Mouse (Mus musculus) hindbrain, embryonic 11.5 days (tissue): Measurements from ENCODE around the gene Ehd1. TPM values are rescaled to one million over a fixed set of nuclear protein-coding genes. Genes with fewer than 3 reads are reported as not detected.

Experiments
- ATAC-seq: fragments of 200-750 bp; cut with Nextera tagmentation; 2 replicates; pipeline ENCODE4 v1.8.0; 2017; ENCODE audit warnings: mild to moderate bottlenecking, moderate TSS enrichment, moderate library complexity; ENCODE audit not compliant: low FRiP score
- DNase-seq: peaks from one replicate; pipeline ENCODE4 v3.0.0-alpha.2; 2015; ENCODE audit warnings: low spot score
- H3K27ac ChIP-seq: fragments of 300-500 bp; sonication (generic); 2 replicates; pipeline ENCODE4 v1.5.1; 2014; ENCODE audit warnings: mild to moderate bottlenecking, low read depth, low read length
- H3K27me3 ChIP-seq: fragments of 300-500 bp; sonication (generic); 2 replicates; pipeline ENCODE4 v1.6.1; 2014; ENCODE audit warnings: mild to moderate bottlenecking, low read length, moderate library complexity, mixed read lengths; ENCODE audit not compliant: control insufficient read depth, insufficient read depth
- H3K36me3 ChIP-seq: fragments of 300-500 bp; sonication (generic); 2 replicates; pipeline ENCODE4 v1.6.1; 2014; ENCODE audit warnings: mild to moderate bottlenecking, low read length, moderate library complexity, mixed read lengths; ENCODE audit not compliant: control insufficient read depth, insufficient read depth
- H3K4me1 ChIP-seq: fragments of 300-500 bp; sonication (generic); replicated peaks from 2 replicates; pipeline ENCODE4 v1.6.1; 2014; ENCODE audit warnings: low read length, mixed read lengths; ENCODE audit not compliant: control insufficient read depth, insufficient read depth
- H3K4me2 ChIP-seq: fragments of 300-500 bp; sonication (generic); replicated peaks from 2 replicates; pipeline ENCODE4 v1.6.1; 2014; ENCODE audit warnings: mild to moderate bottlenecking, low read depth, low read length
- H3K4me3 ChIP-seq: fragments of 300-500 bp; sonication (generic); 2 replicates; pipeline ENCODE4 v1.5.1; 2014; ENCODE audit warnings: low read depth, low read length
- H3K9ac ChIP-seq: fragments of 300-500 bp; sonication (generic); 2 replicates; pipeline ENCODE4 v1.6.1; 2014; ENCODE audit warnings: low read depth, low read length
- H3K9me3 ChIP-seq: fragments of 300-500 bp; sonication (generic); 2 replicates; pipeline ENCODE4 v1.6.1; 2016; ENCODE audit warnings: low read length; ENCODE audit not compliant: control insufficient read depth
- WGBS: fragments of 180-500 bp; shearing (Covaris S2); extraction: QIAGEN DNeasy Blood & Tissue Kit; methylation state at CpG from one replicate; pipeline ENCODE4 v1.1.7; 2014; 5-methylcytosine and 5-hydroxymethylcytosine counted together
- polyA plus RNA-seq: library from polyadenylated mRNA; unstranded; fragments of >200 nt; fragmentation: Nextera tagmentation; extraction: Ambion mirVana; gene quantifications from 2 replicates; pipeline ENCODE4 v1.2.1, GENCODE M21; 2014

The Ehd1 gene
- polyA plus RNA-seq, 1 experiment from 2014 or later: 67.4 TPM

GRCm38 (mm10) chr19:6243226-6243625 lies 33.3 kb upstream of the Ehd1 start:
- Histone ChIP-seq H3K9me3 (no peaks in the 10 kb centered on the region), H3K36me3 (no peaks in the 10 kb centered on the region), H3K27me3 (no peaks in the 10 kb centered on the region), H3K9ac (no peak overlapping the region), H3K27ac (no peak overlapping the region), H3K4me1 (peaks cover 6% of the 10 kb centered on the region), H3K4me2 (no peak overlapping the region), H3K4me3 (no peak overlapping the region)
- no peak for DNase-seq
- ATAC-seq: no peak
- WGBS: 85% methylated on average over 5 of the region's 5 CpGs

DNA sequence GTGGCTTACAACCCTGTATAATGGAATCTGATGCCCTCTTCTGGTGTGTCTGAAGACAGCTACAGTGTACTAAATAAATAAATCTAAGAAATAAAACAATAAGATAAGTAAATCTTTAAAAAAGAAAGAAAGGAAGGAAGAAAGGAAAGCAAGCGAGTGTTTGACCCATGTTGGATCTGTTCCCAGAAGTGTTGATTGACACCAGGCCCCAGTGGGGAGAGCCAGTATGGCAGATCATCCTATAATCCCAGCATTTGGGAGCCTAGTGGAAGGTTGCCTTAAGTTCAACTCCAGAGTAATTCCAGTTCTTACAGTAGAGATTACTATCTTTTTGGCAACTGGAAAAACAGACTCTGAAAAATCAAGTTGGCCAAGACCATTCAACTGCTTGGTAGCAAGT lies 30.7 kb upstream of the Ehd1 start:
- ATAC-seq (no peak), DNase-seq (no peak)
- Histone ChIP-seq H3K4me1 (peaks cover 6% of the 10 kb centered on the region), H3K9me3 (no peaks in the 10 kb centered on the region), H3K36me3 (no peaks in the 10 kb centered on the region), H3K27ac (no peak overlapping the region), H3K27me3 (no peaks in the 10 kb centered on the region), H3K9ac (no peak overlapping the region), H3K4me3 (no peak overlapping the region), H3K4me2 (no peak overlapping the region)
- WGBS: 94% methylated on average over 1 of the region's 1 CpGs

DNA sequence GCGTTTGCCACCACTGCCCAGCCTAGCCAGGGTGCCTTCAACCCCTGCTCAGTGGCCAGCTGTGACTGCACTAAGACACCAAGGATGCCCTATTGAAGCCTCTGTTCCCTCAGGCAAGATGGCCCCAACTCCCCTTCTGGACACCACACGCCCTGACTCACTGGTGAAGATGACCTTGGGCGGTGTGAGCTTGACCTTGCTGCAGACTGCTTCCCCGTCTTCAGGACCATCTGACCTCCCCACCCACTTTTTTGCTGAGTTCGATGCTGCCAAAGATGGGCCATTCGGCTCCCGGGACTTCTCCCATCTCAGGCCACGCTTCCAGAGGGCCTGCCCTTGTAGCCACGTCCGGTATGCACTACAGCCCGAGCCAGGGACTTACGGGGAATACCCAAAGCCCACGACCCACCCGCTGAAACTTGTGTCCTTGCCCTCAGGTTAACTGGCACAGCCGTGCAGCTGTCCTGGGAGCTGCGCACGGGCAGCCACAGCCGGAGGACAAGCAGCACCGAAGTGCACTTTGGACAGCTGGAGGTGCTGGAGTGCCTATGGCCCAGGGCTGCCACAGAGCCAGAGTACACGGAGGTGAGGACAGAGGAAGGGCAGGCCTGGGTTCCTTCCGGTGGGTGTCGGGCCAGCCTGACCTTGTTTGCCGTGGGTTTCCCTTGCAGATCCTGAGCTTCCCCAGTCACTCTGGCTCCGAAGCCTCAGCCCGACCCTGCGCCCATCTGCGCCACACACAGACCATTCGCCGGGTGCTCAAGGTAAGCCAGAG lies 28.8 kb upstream of the Ehd1 start:
- no peak overlapping the region for H3K4me2 ChIP-seq
- H3K27me3 ChIP-seq: no peaks in the 10 kb centered on the region
- DNase-seq (no peak), ATAC-seq (no peak)
- WGBS: 95% methylated on average over 29 of the region's 29 CpGs
- no peak overlapping the region for H3K27ac ChIP-seq
- no peaks in the 10 kb centered on the region for H3K36me3 ChIP-seq
- no peaks in the 10 kb centered on the region for H3K4me1 ChIP-seq
- H3K9ac ChIP-seq: no peak overlapping the region
- H3K9me3 ChIP-seq: no peaks in the 10 kb centered on the region
- no peak overlapping the region for H3K4me3 ChIP-seq

DNA sequence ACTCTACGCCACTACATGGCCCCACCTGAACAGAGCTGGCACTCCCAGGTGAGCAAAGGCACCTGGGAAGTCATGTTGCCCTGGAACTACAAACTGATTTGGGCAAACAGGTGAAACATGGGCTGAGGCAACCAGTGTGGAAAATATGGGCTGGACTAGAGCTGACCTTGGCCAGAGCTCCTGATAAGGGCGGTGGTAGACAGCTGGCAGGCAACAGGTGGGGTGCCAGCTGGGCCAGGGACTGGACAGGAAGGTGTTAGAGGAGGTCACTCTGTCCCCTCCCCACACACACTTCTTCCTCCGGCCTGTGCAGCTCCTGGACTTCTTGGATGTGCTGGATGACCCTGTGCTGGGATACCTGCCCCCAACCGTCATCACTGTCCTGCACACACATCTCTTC lies 23.5 kb upstream of the Ehd1 start:
- DNase-seq (no peak), ATAC-seq (no peak)
- Histone ChIP-seq H3K9ac (no peak overlapping the region), H3K27ac (no peak overlapping the region), H3K27me3 (no peaks in the 10 kb centered on the region), H3K4me2 (no peak overlapping the region), H3K4me3 (no peak overlapping the region), H3K36me3 (peaks cover 2% of the 10 kb centered on the region; the same call in 1 of the 2 replicates), H3K4me1 (no peaks in the 10 kb centered on the region), H3K9me3 (no peaks in the 10 kb centered on the region)
- 94% methylated on average over 4 of the region's 4 CpGs for WGBS

- peak; percentile 31 for DNase-seq
Measured at GRCm38 (mm10) chr19:6260428-6260827, 16.1 kb upstream of the Ehd1 start.

GRCm38 (mm10) chr19:6260946-6261345 lies 15.6 kb upstream of the Ehd1 start:
- no peaks in the 10 kb centered on the region for H3K27me3 ChIP-seq
- WGBS: 85% methylated on average over 4 of the region's 4 CpGs
- H3K4me2 ChIP-seq: no peak overlapping the region
- peaks cover 7% of the 10 kb centered on the region; the same call in 1 of the 2 replicates for H3K36me3 ChIP-seq
- no peaks in the 10 kb centered on the region for H3K4me1 ChIP-seq
- no peak overlapping the region for H3K4me3 ChIP-seq
- ATAC-seq: no peak
- H3K9ac ChIP-seq: no peak overlapping the region
- H3K9me3 ChIP-seq: no peaks in the 10 kb centered on the region
- no peak overlapping the region for H3K27ac ChIP-seq
- no peak for DNase-seq

More at GRCm38 (mm10) chr19:6260428-6260827, 16.1 kb upstream of the Ehd1 start:
- Histone ChIP-seq H3K27me3 (no peaks in the 10 kb centered on the region), H3K36me3 (peaks cover 7% of the 10 kb centered on the region; the same call in 1 of the 2 replicates), H3K4me1 (no peaks in the 10 kb centered on the region), H3K4me3 (no peak overlapping the region), H3K27ac (no peak overlapping the region), H3K4me2 (no peak overlapping the region), H3K9ac (no peak overlapping the region), H3K9me3 (no peaks in the 10 kb centered on the region)
- ATAC-seq: no peak
- WGBS: 78% methylated on average over 2 of the region's 2 CpGs

GRCm38 (mm10) chr19:6261379-6261778 lies 15.1 kb upstream of the Ehd1 start:
- no peak for ATAC-seq
- no peak overlapping the region for H3K4me2 ChIP-seq
- no peaks in the 10 kb centered on the region for H3K4me1 ChIP-seq
- no peak overlapping the region for H3K4me3 ChIP-seq
- WGBS: 94% methylated on average over 14 of the region's 14 CpGs
- no peaks in the 10 kb centered on the region for H3K9me3 ChIP-seq
- H3K9ac ChIP-seq: no peak overlapping the region
- no peaks in the 10 kb centered on the region for H3K27me3 ChIP-seq
- DNase-seq: no peak
- H3K36me3 ChIP-seq: peaks cover 7% of the 10 kb centered on the region; the same call in 1 of the 2 replicates
- no peak overlapping the region for H3K27ac ChIP-seq

DNA sequence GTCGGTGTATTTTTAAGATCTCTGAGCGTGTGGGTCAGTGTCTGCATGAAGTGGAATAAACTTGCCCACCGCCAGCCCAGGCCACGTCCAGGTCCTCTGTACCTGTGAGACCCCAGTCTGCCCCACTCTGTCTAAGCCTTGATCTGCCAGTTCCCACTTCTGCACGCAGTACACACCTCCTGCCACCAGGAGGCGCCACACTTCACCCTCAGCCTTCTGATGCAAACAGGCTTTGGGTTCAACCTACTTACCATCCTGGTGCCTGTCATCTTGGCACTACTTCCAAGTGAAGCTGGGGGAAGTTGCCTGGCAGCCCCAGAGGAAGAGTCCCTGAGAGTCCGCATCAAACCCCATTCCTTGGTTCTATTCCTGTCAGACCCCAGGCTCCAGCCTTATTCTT lies 14.3 kb upstream of the Ehd1 start:
- no peaks in the 10 kb centered on the region for H3K4me1 ChIP-seq
- WGBS: 54% methylated on average over 7 of the region's 7 CpGs
- H3K4me3 ChIP-seq: no peak overlapping the region
- H3K27me3 ChIP-seq: no peaks in the 10 kb centered on the region
- peak; percentile 79 for DNase-seq
- ATAC-seq: no peak
- H3K27ac ChIP-seq: no peak overlapping the region
- no peaks in the 10 kb centered on the region for H3K9me3 ChIP-seq
- H3K9ac ChIP-seq: no peak overlapping the region
- H3K36me3 ChIP-seq: peaks cover 7% of the 10 kb centered on the region; the same call in 1 of the 2 replicates
- no peak overlapping the region for H3K4me2 ChIP-seq

GRCm38 (mm10) chr19:6262839-6263433 lies 13.6 kb upstream of the Ehd1 start:
- Histone ChIP-seq H3K36me3 (peaks cover 7% of the 10 kb centered on the region; the same call in 1 of the 2 replicates), H3K4me1 (no peaks in the 10 kb centered on the region), H3K27me3 (no peaks in the 10 kb centered on the region), H3K9ac (no peak overlapping the region), H3K4me3 (no peak overlapping the region), H3K27ac (no peak overlapping the region), H3K9me3 (no peaks in the 10 kb centered on the region), H3K4me2 (no peak overlapping the region)
- 90% methylated on average over 8 of the region's 8 CpGs for WGBS
- DNase-seq (no peak), ATAC-seq (no peak)
